Mouse (Mus musculus): ENCODE data around the gene Lman2. TPM values are rescaled to one million over a fixed set of nuclear protein-coding genes. Genes with fewer than 3 reads are reported as not detected.

Lman2 gene
- total RNA-seq, 2 experiments from 2014 or later, result 113 to 121 TPM

DNA sequence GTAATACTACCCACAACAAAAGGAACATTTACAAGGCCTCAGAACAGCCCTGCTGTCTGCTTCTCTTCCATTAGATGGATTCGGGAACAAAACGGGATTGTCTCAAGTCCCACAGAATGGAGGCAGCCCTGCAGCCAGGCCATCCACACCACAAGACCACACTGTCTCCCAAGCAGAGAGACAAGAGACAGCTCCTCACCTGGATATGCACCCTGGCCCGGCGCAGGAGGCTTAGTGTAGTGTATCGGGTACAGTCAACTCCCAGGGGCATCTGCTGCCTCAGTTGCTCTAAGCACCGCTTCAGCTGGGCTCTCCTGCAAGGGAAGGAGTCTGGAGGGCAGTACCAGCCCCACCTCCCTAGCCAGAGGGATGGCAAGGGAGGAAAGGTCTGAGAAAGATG is 34.4 kb downstream of the Lman2 start:
- DNase-seq (ENCODE audit: low spot score in 2 of 2), result no peak

- peak; percentile 80 to 82 for DNase-seq (ENCODE audit: low spot score in 2 of 2)
These were observed 35.0 kb downstream of the Lman2 start for GRCm38 (mm10) chr13:55327633-55328032.

- DNase-seq (ENCODE audit: low spot score in 2 of 2), result no peak
These were observed 35.4 kb downstream of the Lman2 start for GRCm38 (mm10) chr13:55327169-55327568.

DNA sequence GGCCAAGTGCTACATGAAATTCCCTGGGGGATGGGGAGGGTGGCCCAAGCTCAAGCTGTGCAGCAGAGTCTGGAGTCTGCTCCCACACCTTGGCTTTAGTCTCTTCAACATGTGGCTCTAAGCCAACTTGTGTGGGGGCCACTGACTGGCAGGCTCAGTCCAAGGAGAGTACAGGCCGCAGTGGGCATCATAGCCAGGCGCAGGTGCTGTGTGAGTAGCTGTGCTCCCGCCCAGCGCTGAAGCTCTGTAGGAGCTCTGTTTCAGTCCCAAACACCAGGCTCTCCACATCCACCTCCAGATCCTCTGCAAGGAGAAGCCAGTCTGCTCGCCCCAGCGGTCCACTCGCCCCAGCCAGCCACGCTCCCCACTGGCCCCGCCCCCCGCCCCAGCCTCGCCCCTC is 37.0 kb downstream of the Lman2 start:
- no peak for DNase-seq (ENCODE audit: low spot score in 2 of 2)

DNA sequence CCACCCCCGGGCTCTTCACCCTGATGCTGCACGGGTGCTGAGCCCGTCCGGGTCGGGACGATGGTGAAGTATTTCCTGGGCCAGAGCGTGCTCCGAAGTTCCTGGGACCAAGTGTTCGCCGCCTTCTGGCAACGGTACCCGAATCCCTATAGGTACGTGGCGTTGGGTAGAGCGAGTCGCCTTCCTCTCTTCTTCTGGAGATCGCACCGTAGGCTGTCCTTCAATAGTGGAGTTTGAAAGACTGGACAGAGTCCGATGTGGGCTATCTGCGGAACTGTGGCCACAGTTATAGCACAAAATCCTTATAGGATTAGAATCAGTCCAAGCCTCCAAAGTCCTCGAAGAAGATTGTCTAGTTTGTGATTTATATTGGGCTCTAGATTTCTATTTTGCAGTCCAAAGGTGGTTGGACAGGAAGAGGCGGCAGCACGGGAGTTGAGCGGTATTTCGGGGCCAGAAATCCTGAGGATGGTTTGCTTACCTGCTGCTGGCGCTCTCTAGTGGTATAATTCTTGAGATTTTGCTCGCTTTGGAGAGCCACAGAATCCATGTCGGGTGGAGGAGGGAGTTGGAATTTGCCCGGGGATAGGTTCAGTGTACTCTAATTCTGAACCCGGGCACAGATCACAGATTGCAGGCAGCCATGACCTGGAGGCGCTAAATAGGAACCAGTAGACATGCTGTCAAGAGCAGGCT is 40.3 kb downstream of the Lman2 start:
- no peak for DNase-seq (ENCODE audit: low spot score in 2 of 2)

GRCm38 (mm10) chr13:55321434-55322129 is 41.0 kb downstream of the Lman2 start, which contains the start of gene Rab24:
Gene Rab24, minus strand, starts transcription at chr13:55321946.
- peak; percentile 83 to 85 for DNase-seq (ENCODE audit: low spot score in 2 of 2)

GRCm38 (mm10) chr13:55319931-55320533 is 42.6 kb downstream of the Lman2 start, which contains the start of gene Prelid1:
Gene Prelid1, plus strand, starts transcription at chr13:55320500.
- DNase-seq (ENCODE audit: low spot score in 2 of 2), result no peak

GRCm38 (mm10) chr13:55318351-55318750 is 44.2 kb downstream of the Lman2 start:
- no peak for DNase-seq (ENCODE audit: low spot score in 2 of 2)

GRCm38 (mm10) chr13:55314891-55315412 is 47.6 kb downstream of the Lman2 start:
- no peak for DNase-seq (ENCODE audit: low spot score in 2 of 2)

GRCm38 (mm10) chr13:55313051-55313450 is 49.5 kb downstream of the Lman2 start:
- no peak for DNase-seq (ENCODE audit: low spot score in 2 of 2)

GRCm38 (mm10) chr13:55312028-55312630 is 50.5 kb downstream of the Lman2 start:
- no peak for DNase-seq (ENCODE audit: low spot score in 2 of 2)

DNA sequence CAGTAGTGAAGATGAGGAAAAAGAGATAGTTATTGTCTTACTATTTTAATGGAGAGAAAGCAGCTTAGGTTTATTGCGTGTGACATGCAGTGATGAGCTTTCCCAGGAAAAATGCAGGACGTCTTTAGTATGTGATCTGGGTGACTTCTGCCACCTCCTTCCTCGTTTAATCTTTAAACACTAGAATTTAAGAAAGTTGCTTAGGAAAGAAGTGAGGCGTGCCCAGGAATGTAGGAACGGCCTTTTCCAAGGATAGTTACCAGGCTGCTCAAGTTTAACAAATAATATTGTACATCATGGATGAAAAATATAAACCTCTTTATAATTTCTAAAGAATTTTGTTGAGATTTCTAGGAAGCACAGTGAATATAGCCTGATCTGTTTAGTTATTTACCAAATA is 61.7 kb downstream of the Lman2 start:
- no peak for DNase-seq (ENCODE audit: low spot score in 2 of 2)

GRCm38 (mm10) chr13:55296760-55297159 is 65.8 kb downstream of the Lman2 start:
- no peak for DNase-seq (ENCODE audit: low spot score in 2 of 2)

Other genes starting within 250 kb of the Lman2 start
- not detected for gene Gm17617, start 229.2 kb downstream of the Lman2 start, total RNA-seq (2021)
- gene Fgfr4, start 210.1 kb downstream of the Lman2 start, total RNA-seq (2021), result 10 to 100 TPM; 28.4 to 38.7 TPM
- gene Nsd1, start 153.0 kb downstream of the Lman2 start, total RNA-seq (2021), result 10 to 100 TPM; 76.4 to 82.4 TPM
- gene Prelid1, start 42.3 kb downstream of the Lman2 start, total RNA-seq (2021), result 100 to 1,000 TPM; 132 to 143 TPM
- 10 to 100 TPM; 52.3 to 52.7 TPM for gene Rab24, start 40.8 kb downstream of the Lman2 start, total RNA-seq (2021)
- under 1 TPM; 0.46 to 0.58 TPM for gene Mxd3, start 33.0 kb downstream of the Lman2 start, total RNA-seq (2021)
- gene Rgs14, start 6.9 kb upstream of the Lman2 start, total RNA-seq (2021), result under 1 TPM; 0.76 to 0.96 TPM
- gene Slc34a1, start 35.4 kb upstream of the Lman2 start, total RNA-seq (2021), result 1 to 10 TPM in 1 of 2 experiments, not detected in 1; 2.9 TPM
- gene Pfn3, start 52.4 kb upstream of the Lman2 start, total RNA-seq (2021), result not detected
- not detected for gene F12, start 64.0 kb upstream of the Lman2 start, total RNA-seq (2021)
- 10 to 100 TPM; 27.1 to 33.1 TPM for gene Grk6, start 82.3 kb upstream of the Lman2 start, total RNA-seq (2021)
- 1 to 10 TPM; 1.9 to 2.2 TPM for gene Prr7, start 101.5 kb upstream of the Lman2 start, total RNA-seq (2021)
- 10 to 100 TPM; 11.1 to 16.2 TPM for gene Dbn1, start 125.3 kb upstream of the Lman2 start, total RNA-seq (2021)
- gene Pdlim7, start 150.9 kb upstream of the Lman2 start, total RNA-seq (2021), result 10 to 100 TPM; 11.6 to 26.8 TPM
- 1 to 10 TPM; 5.1 to 5.3 TPM for gene Dok3, start 166.5 kb upstream of the Lman2 start, total RNA-seq (2021)
- gene Ddx41, start 173.9 kb upstream of the Lman2 start, total RNA-seq (2021), result 10 to 100 TPM; 40.6 to 47.1 TPM
- gene Fam193b, start 208.3 kb upstream of the Lman2 start, total RNA-seq (2021), result 10 to 100 TPM; 45.5 to 52.7 TPM
- 100 to 1,000 TPM; 141 to 184 TPM for gene Tmed9, start 210.9 kb upstream of the Lman2 start, total RNA-seq (2021)
- 10 to 100 TPM; 11.7 to 16.1 TPM for gene B4galt7, start 237.1 kb upstream of the Lman2 start, total RNA-seq (2021)

Data from adrenal gland, adult 18-20 months (tissue).